Mouse (Mus musculus) hindbrain, embryonic 16.5 days (tissue): Measurements from ENCODE around the gene Aif1. TPM values are rescaled to one million over a fixed set of nuclear protein-coding genes. Genes with fewer than 3 reads are reported as not detected.

ENCODE experiments used
- ATAC-seq: fragments of 200-750 bp; cut with Nextera tagmentation; 2 replicates; pipeline ENCODE4 v1.8.0; 2017; ENCODE audit warnings: moderate TSS enrichment, moderate library complexity
- H3K27ac ChIP-seq: fragments of 300-500 bp; sonication (generic); 2 replicates; pipeline ENCODE4 v1.5.1; 2014; ENCODE audit warnings: low read depth, mild to moderate bottlenecking, control low read depth, low read length, moderate library complexity
- H3K27me3 ChIP-seq: fragments of 300-500 bp; sonication (generic); replicated peaks from 2 replicates; pipeline ENCODE4 v1.6.1; 2014; ENCODE audit warnings: low read length; ENCODE audit not compliant: control insufficient read depth, insufficient read depth
- H3K36me3 ChIP-seq: fragments of 300-500 bp; sonication (generic); 2 replicates; pipeline ENCODE4 v1.6.1; 2014; ENCODE audit warnings: mild to moderate bottlenecking, low read length, moderate library complexity, mixed read lengths; ENCODE audit not compliant: control insufficient read depth, insufficient read depth
- H3K4me1 ChIP-seq: fragments of 300-500 bp; sonication (generic); 2 replicates; pipeline ENCODE4 v1.6.1; 2014; ENCODE audit warnings: low read depth, low read length; ENCODE audit not compliant: control insufficient read depth, insufficient read depth
- H3K4me2 ChIP-seq: fragments of 300-500 bp; sonication (generic); 2 replicates; pipeline ENCODE4 v1.6.1; 2014; ENCODE audit warnings: mild to moderate bottlenecking, low read length, control low read depth, moderate library complexity
- H3K4me3 ChIP-seq: fragments of 300-500 bp; sonication (generic); 2 replicates; pipeline ENCODE4 v1.5.1; 2014; ENCODE audit warnings: mild to moderate bottlenecking, low read length, control low read depth, moderate library complexity
- H3K9ac ChIP-seq: fragments of 300-500 bp; sonication (generic); 2 replicates; pipeline ENCODE4 v1.6.1; 2014; ENCODE audit warnings: low read depth, mild to moderate bottlenecking, control low read depth, low read length, moderate library complexity
- H3K9me3 ChIP-seq: fragments of 300-500 bp; sonication (generic); 2 replicates; pipeline ENCODE4 v1.6.1; 2014; ENCODE audit warnings: mild to moderate bottlenecking, low read length, moderate library complexity; ENCODE audit not compliant: control insufficient read depth
- WGBS: fragments of 180-500 bp; shearing (Covaris S2); extraction: QIAGEN DNeasy Blood & Tissue Kit; methylation state at CpG from one replicate; pipeline ENCODE4 v1.1.7; 2014; 5-methylcytosine and 5-hydroxymethylcytosine counted together
- polyA plus RNA-seq: library from polyadenylated mRNA; unstranded; fragments of >200 nt; fragmentation: Nextera tagmentation; extraction: Ambion mirVana; gene quantifications from 2 replicates; pipeline ENCODE4 v1.2.1, GENCODE M21; 2015

Gene Aif1
- polyA plus RNA-seq, 1 experiment from 2014 or later, result 10.1 TPM

- H3K4me1 ChIP-seq, result no peaks in the 10 kb centered on the region
- no peaks in the 10 kb centered on the region for H3K27me3 ChIP-seq
- 63% methylated on average over 3 of the region's 3 CpGs for WGBS
- H3K36me3 ChIP-seq, result peaks cover 88% of the 10 kb centered on the region
- peaks cover 3% of the 10 kb centered on the region; the same call in 1 of the 2 replicates for H3K9me3 ChIP-seq
- H3K27ac ChIP-seq, result no peak overlapping the region
- H3K4me3 ChIP-seq, result no peak overlapping the region
- no peak overlapping the region for H3K9ac ChIP-seq
- no peak for ATAC-seq
- no peak overlapping the region for H3K4me2 ChIP-seq
Measured at GRCm38 (mm10) chr17:35147348-35147747, 28.5 kb downstream of the Aif1 start.

- Histone ChIP-seq H3K9me3 (peaks cover 3% of the 10 kb centered on the region; the same call in 1 of the 2 replicates), H3K27me3 (no peaks in the 10 kb centered on the region), H3K9ac (no peak overlapping the region), H3K27ac (no peak overlapping the region), H3K4me1 (no peaks in the 10 kb centered on the region), H3K36me3 (peaks cover 90% of the 10 kb centered on the region), H3K4me3 (no peak overlapping the region), H3K4me2 (no peak overlapping the region)
- no peak for ATAC-seq
- 90% methylated on average over 5 of the region's 5 CpGs for WGBS
Measured at GRCm38 (mm10) chr17:35146139-35146538, 29.7 kb downstream of the Aif1 start.

- no peak overlapping the region for H3K27ac ChIP-seq
- peaks cover 8% of the 10 kb centered on the region for H3K4me1 ChIP-seq
- no peak overlapping the region for H3K9ac ChIP-seq
- 94% methylated on average over 6 of the region's 6 CpGs for WGBS
- H3K4me2 ChIP-seq, result no peak overlapping the region
- H3K36me3 ChIP-seq, result peaks cover 76% of the 10 kb centered on the region
- no peaks in the 10 kb centered on the region for H3K27me3 ChIP-seq
- peaks cover 3% of the 10 kb centered on the region; the same call in 1 of the 2 replicates for H3K9me3 ChIP-seq
- no peak for ATAC-seq
- H3K4me3 ChIP-seq, result no peak overlapping the region
Measured at GRCm38 (mm10) chr17:35141971-35142370, 33.9 kb downstream of the Aif1 start.

- Histone ChIP-seq H3K9me3 (peaks cover 3% of the 10 kb centered on the region; the same call in 1 of the 2 replicates), H3K36me3 (peaks cover 62% of the 10 kb centered on the region), H3K27ac (no peak overlapping the region), H3K9ac (no peak overlapping the region), H3K4me2 (no peak overlapping the region), H3K4me1 (peaks cover 16% of the 10 kb centered on the region), H3K27me3 (no peaks in the 10 kb centered on the region), H3K4me3 (no peak overlapping the region)
- 75% methylated on average over 16 of the region's 16 CpGs for WGBS
- ATAC-seq, result no peak
Measured at GRCm38 (mm10) chr17:35140490-35140996, 35.3 kb downstream of the Aif1 start.

- Histone ChIP-seq H3K9me3 (peaks cover 3% of the 10 kb centered on the region; the same call in 1 of the 2 replicates), H3K4me1 (peaks cover 16% of the 10 kb centered on the region), H3K4me3 (no peak overlapping the region), H3K27me3 (no peaks in the 10 kb centered on the region), H3K36me3 (peaks cover 49% of the 10 kb centered on the region), H3K4me2 (no peak overlapping the region), H3K27ac (no peak overlapping the region), H3K9ac (no peak overlapping the region)
- no peak for ATAC-seq
- WGBS, result 86% methylated on average over 3 of the region's 3 CpGs
Measured at GRCm38 (mm10) chr17:35139269-35139668, 36.6 kb downstream of the Aif1 start.

- H3K4me1 ChIP-seq, result peaks cover 16% of the 10 kb centered on the region
- H3K4me2 ChIP-seq, result peak overlapping the region; percentile 78
- peak overlapping the region; percentile 71 for H3K9ac ChIP-seq
- H3K27me3 ChIP-seq, result no peaks in the 10 kb centered on the region
- peaks cover 15% of the 10 kb centered on the region for H3K36me3 ChIP-seq
- WGBS, result under 1% methylated on average over 42 of the region's 43 CpGs
- H3K27ac ChIP-seq, result peak overlapping the region; percentile 92
- peak overlapping the region; percentile 72 for H3K4me3 ChIP-seq
- ATAC-seq, result peak; percentile 62
- H3K9me3 ChIP-seq, result no peaks in the 10 kb centered on the region
Measured at GRCm38 (mm10) chr17:35135591-35136320, 40.1 kb downstream of the Aif1 start.

- Histone ChIP-seq H3K27me3 (no peaks in the 10 kb centered on the region), H3K4me1 (peaks cover 16% of the 10 kb centered on the region), H3K27ac (peak within 1 kb of the TSS; percentile 92), H3K4me3 (peak within 1 kb of the TSS; percentile 72), H3K36me3 (peaks cover 8% of the 10 kb centered on the region), H3K9ac (peak within 1 kb of the TSS; percentile 71), H3K9me3 (no peaks in the 10 kb centered on the region), H3K4me2 (peak within 1 kb of the TSS; percentile 78)
- ATAC-seq, result peak; percentile 96
- under 1% methylated on average over 66 of the region's 66 CpGs for WGBS
Measured at GRCm38 (mm10) chr17:35134801-35135590, 40.9 kb downstream of the Aif1 start, which contains the start of gene Bag6. TSS of gene Bag6 (plus strand) at chr17:35135178.

- Histone ChIP-seq H3K4me2 (no peak overlapping the region), H3K4me3 (no peak overlapping the region), H3K27ac (no peak overlapping the region), H3K9me3 (no peaks in the 10 kb centered on the region), H3K9ac (no peak overlapping the region), H3K36me3 (no peaks in the 10 kb centered on the region), H3K27me3 (no peaks in the 10 kb centered on the region), H3K4me1 (peaks cover 18% of the 10 kb centered on the region)
- no peak for ATAC-seq
- 93% methylated on average over 7 of the region's 7 CpGs for WGBS
Measured at GRCm38 (mm10) chr17:35133517-35133916, 42.4 kb downstream of the Aif1 start.

- no peak for ATAC-seq
- Histone ChIP-seq H3K27ac (no peak overlapping the region), H3K9me3 (no peaks in the 10 kb centered on the region), H3K4me3 (no peak overlapping the region), H3K9ac (no peak overlapping the region), H3K4me1 (peaks cover 19% of the 10 kb centered on the region), H3K36me3 (no peaks in the 10 kb centered on the region), H3K27me3 (no peaks in the 10 kb centered on the region), H3K4me2 (no peak overlapping the region)
- 80% methylated on average over 3 of the region's 3 CpGs for WGBS
Measured at GRCm38 (mm10) chr17:35132174-35132560, 43.7 kb downstream of the Aif1 start.
